Mouse (Mus musculus) forebrain, postnatal 0 days (tissue): ENCODE measurements at regions not wholly inside any gene's neighbourhood (a gene's known extent, or its start where the extent isn't known, plus 50 kb on each side); places are given as distances from the start of the nearest gene placed in this dataset.

ENCODE experiments used
- ATAC-seq: fragments of 200-750 bp; cut with Nextera tagmentation; 2 replicates; pipeline ENCODE4 v1.8.0; 2017; ENCODE audit warnings: mild to moderate bottlenecking, moderate library complexity
- DNase-seq: peaks from one replicate; pipeline ENCODE4 v3.0.0-alpha.2; 2015
- H3K27ac ChIP-seq: fragments of 300-500 bp; sonication (generic); 2 replicates; pipeline ENCODE4 v1.5.1; 2014; ENCODE audit warnings: low read depth, mild to moderate bottlenecking, antibody characterized with exemption, low read length, moderate library complexity, mixed read lengths
- H3K27me3 ChIP-seq: fragments of 300-500 bp; sonication (generic); 2 replicates; pipeline ENCODE4 v1.6.1; 2014; ENCODE audit warnings: mild to moderate bottlenecking, low read length, mixed read lengths; ENCODE audit not compliant: insufficient read depth
- H3K36me3 ChIP-seq: fragments of 300-500 bp; sonication (generic); 2 replicates; pipeline ENCODE4 v1.6.1; 2014; ENCODE audit warnings: mild to moderate bottlenecking, moderate library complexity; ENCODE audit not compliant: insufficient read depth
- H3K4me1 ChIP-seq: fragments of 300-500 bp; sonication (generic); 2 replicates; pipeline ENCODE4 v1.6.1; 2014; ENCODE audit warnings: antibody characterized with exemption; ENCODE audit not compliant: insufficient read depth
- H3K4me2 ChIP-seq: fragments of 300-500 bp; sonication (generic); 2 replicates; pipeline ENCODE4 v1.6.1; 2014; ENCODE audit warnings: low read depth, mild to moderate bottlenecking, moderate library complexity
- H3K4me3 ChIP-seq: fragments of 300-500 bp; sonication (generic); 2 replicates; pipeline ENCODE4 v1.5.1; 2014; ENCODE audit warnings: low read depth, low read length, mixed read lengths
- H3K9ac ChIP-seq: fragments of 300-500 bp; sonication (generic); 2 replicates; pipeline ENCODE4 v1.6.1; 2014; ENCODE audit warnings: mild to moderate bottlenecking
- H3K9me3 ChIP-seq: fragments of 300-500 bp; sonication (generic); 2 replicates; pipeline ENCODE4 v1.6.1; 2016; ENCODE audit warnings: low read length
- CTCF ChIP-seq: sonication (generic); IDR thresholded peaks from 2 replicates; pipeline ENCODE4 v1.5.1; 2016; ENCODE audit warnings: antibody characterized with exemption, control low read depth, low read depth
- WGBS: fragments of 180-500 bp; shearing (Covaris S2); extraction: QIAGEN DNeasy Blood & Tissue Kit; methylation state at CpG from one replicate; pipeline ENCODE4 v1.1.7; 2014; 5-methylcytosine and 5-hydroxymethylcytosine counted together

DNA sequence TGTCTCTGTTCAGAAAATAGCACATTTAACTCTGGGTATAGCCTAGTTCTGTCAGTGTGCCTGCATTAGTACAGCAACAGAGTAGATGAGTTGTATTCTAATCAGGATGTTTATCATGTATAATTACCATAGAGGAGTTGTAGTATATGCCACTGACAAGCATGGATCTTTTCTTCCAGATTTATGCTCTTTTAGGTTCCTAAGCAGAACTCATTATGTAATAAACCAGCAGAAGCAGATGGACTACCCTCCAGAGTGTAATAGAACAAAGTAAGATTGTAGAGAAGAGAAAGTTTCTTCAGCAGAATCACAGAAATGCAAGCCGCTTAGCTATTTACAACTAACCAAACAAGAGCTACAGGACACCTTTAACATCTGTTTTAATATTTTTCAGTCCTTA, 517.2 kb upstream of the Epha5 start:
- H3K9ac ChIP-seq = no peak overlapping the region
- H3K9me3 ChIP-seq = no peaks in the 10 kb centered on the region
- H3K27me3 ChIP-seq = no peaks in the 10 kb centered on the region
- H3K4me1 ChIP-seq = no peaks in the 10 kb centered on the region
- 96% methylated on average over 1 of the region's 1 CpGs for WGBS
- no peaks in the 10 kb centered on the region for H3K36me3 ChIP-seq
- no peak for DNase-seq
- TF ChIP-seq CTCF = no peak
- H3K27ac ChIP-seq = no peak overlapping the region
- no peak overlapping the region for H3K4me3 ChIP-seq
- no peak overlapping the region for H3K4me2 ChIP-seq
- no peak for ATAC-seq

DNA sequence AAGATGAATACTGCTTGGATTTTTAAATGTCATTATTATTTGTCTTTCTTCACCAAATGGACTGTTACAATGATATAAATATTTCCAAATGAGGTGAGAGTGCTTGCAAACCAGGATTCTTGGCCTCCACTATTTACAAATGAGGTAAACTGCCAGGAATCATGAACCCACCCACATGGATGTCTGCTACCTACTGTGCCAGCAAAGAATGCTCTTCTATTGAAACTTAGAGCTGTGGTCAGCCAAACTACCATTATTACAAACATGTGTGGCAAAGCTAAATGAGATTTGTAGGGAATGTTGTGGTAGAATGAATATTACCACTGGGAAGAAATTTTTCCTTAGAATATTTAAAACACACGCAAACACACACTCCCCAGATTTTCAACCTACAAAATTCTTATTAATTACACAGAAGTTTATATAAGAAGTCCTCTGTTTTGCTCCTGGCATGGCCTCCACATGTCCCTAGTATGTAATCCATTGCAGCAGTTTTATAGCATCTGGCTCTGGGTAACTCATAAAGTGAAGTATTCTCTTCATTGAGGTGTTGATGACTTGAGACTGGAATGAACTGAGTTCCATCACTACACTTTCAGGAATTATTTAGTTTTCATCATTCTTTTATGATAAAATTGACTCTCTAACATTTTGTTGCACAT, 500.6 kb upstream of the Epha5 start:
- H3K4me3 ChIP-seq = no peak overlapping the region
- no peak for TF ChIP-seq CTCF
- WGBS = 97% methylated on average over 1 of the region's 1 CpGs
- H3K27ac ChIP-seq = no peak overlapping the region
- no peak overlapping the region for H3K4me2 ChIP-seq
- no peaks in the 10 kb centered on the region for H3K9me3 ChIP-seq
- no peaks in the 10 kb centered on the region for H3K4me1 ChIP-seq
- no peaks in the 10 kb centered on the region for H3K36me3 ChIP-seq
- DNase-seq (no peak), ATAC-seq (no peak)
- no peaks in the 10 kb centered on the region for H3K27me3 ChIP-seq
- no peak overlapping the region for H3K9ac ChIP-seq

DNA sequence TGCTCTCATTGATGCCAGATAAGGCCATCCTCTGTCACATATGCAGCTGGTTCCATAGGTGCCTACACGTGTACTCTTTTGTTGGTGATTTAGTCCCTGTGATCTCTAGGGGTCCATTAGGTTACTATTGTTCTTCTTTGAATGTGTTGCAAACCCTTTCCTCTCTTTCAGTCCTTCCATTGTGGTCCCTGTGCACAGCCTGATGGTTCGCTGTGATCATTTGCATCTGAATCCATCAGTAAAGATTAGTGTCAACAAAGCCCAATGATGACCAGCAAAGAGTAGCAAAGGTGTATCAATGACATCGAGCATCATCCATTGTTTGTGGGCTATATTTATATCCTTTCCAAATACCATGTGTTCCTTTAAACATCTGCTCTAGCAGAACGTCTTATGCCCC, 484.5 kb upstream of the Epha5 start:
- no peaks in the 10 kb centered on the region for H3K36me3 ChIP-seq
- no peak overlapping the region for H3K4me2 ChIP-seq
- no peak overlapping the region for H3K27ac ChIP-seq
- no peak for ATAC-seq
- no peaks in the 10 kb centered on the region for H3K4me1 ChIP-seq
- H3K27me3 ChIP-seq = no peaks in the 10 kb centered on the region
- no peaks in the 10 kb centered on the region for H3K9me3 ChIP-seq
- no peak for DNase-seq
- whole genome bisulfite sequencing = 26% methylated on average over 4 of the region's 4 CpGs
- H3K9ac ChIP-seq = no peak overlapping the region
- TF ChIP-seq CTCF = no peak
- no peak overlapping the region for H3K4me3 ChIP-seq

DNA sequence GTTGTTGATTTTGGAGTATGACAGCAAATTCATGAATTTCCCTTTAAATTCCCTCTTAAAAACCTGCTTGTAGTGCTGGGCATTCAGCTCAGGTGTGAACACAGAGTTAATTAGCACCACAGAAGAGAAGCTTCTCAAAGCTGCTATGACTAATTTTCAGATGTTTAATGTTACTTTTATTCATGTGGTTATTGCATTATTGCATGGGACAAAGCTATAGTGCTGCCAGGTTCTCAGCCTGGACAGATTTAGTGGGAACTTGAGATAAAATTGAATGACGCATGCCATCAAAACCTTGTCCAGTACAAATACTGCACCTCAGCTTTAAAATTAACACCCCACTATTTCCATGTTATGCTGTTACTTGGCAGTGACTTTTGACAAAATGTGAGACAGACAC, 480.4 kb upstream of the Epha5 start:
- no peaks in the 10 kb centered on the region for H3K36me3 ChIP-seq
- ATAC-seq (no peak), DNase-seq (peak; percentile 5)
- H3K27ac ChIP-seq = no peak overlapping the region
- H3K4me1 ChIP-seq = no peaks in the 10 kb centered on the region
- no peak overlapping the region for H3K4me3 ChIP-seq
- no peak overlapping the region for H3K4me2 ChIP-seq
- H3K9me3 ChIP-seq = no peaks in the 10 kb centered on the region
- H3K27me3 ChIP-seq = no peaks in the 10 kb centered on the region
- H3K9ac ChIP-seq = no peak overlapping the region
- no peak for TF ChIP-seq CTCF
- WGBS = 67% methylated on average over 1 of the region's 1 CpGs

- WGBS = 43% methylated on average over 1 of the region's 1 CpGs
- ATAC-seq (no peak), DNase-seq (no peak)
- Histone ChIP-seq H3K27me3 (no peaks in the 10 kb centered on the region), H3K9ac (no peak overlapping the region), H3K36me3 (no peaks in the 10 kb centered on the region), H3K4me1 (peaks cover under 1% of the 10 kb centered on the region; the same call in 1 of the 2 replicates), H3K4me3 (no peak overlapping the region), H3K9me3 (no peaks in the 10 kb centered on the region), H3K4me2 (no peak overlapping the region), H3K27ac (no peak overlapping the region)
- TF ChIP-seq CTCF = no peak
Observed at GRCm38 (mm10) chr5:84853622-84854021, 436.4 kb upstream of the Epha5 start.

- ATAC-seq = no peak
- Histone ChIP-seq H3K36me3 (no peaks in the 10 kb centered on the region), H3K9me3 (no peaks in the 10 kb centered on the region), H3K27ac (no peak overlapping the region), H3K4me3 (no peak overlapping the region), H3K9ac (no peak overlapping the region), H3K4me2 (no peak overlapping the region), H3K27me3 (no peaks in the 10 kb centered on the region), H3K4me1 (peaks cover 3% of the 10 kb centered on the region; the same call in 1 of the 2 replicates)
- no peak for TF ChIP-seq CTCF
- no peak for DNase-seq
Observed at GRCm38 (mm10) chr5:84849175-84849574, 432.0 kb upstream of the Epha5 start.

DNA sequence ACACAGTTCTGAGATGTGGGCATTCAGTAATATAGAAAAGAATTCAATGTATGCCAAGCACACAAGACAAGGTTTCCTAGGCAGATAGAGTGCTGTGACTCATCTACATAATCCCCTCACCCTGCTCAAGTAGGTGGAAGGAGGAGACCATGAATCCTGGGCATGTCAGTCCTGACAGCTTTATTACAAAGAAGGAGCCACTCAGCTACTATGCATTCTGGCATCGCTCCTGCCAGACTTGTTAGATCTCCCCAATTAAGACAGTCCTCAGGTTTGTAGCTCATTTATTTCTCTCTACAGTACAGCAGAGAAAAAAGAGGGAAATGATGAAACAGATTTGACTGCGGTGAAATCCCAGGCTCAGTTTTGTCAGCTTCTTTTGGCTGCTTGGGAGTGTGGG, 431.6 kb upstream of the Epha5 start:
- Histone ChIP-seq H3K4me1 (peaks cover 3% of the 10 kb centered on the region; the same call in 1 of the 2 replicates), H3K4me2 (no peak overlapping the region), H3K9me3 (no peaks in the 10 kb centered on the region), H3K9ac (no peak overlapping the region), H3K27ac (peak overlapping the region; percentile 35; the same call in 1 of the 2 replicates), H3K27me3 (no peaks in the 10 kb centered on the region), H3K4me3 (no peak overlapping the region), H3K36me3 (no peaks in the 10 kb centered on the region)
- no peak for TF ChIP-seq CTCF
- peak; percentile 80 for ATAC-seq
- WGBS = 9% methylated on average over 2 of the region's 2 CpGs
- peak; percentile 59 for DNase-seq
